Mouse (Mus musculus): ENCODE measurements around the gene Akap2. TPM values are rescaled to one million over a fixed set of nuclear protein-coding genes. Genes with fewer than 3 reads are reported as not detected.

The Akap2 gene
- polyA plus RNA-seq, 1 experiment: not detected

GRCm38 (mm10) chr4:57762424-57762823, 45.0 kb downstream of the Akap2 start:
- Histone ChIP-seq H3K27ac (ENCODE audit: insufficient read depth, low read depth, low read length) (no peak overlapping the region), H3K4me1 (ENCODE audit: control insufficient read depth, insufficient read depth, low read length) (peaks cover 13% of the 10 kb centered on the region), H3K4me3 (ENCODE audit: insufficient read depth, low read depth, low read length) (no peak overlapping the region)
- TF ChIP-seq CTCF (IDR thresholded peaks at IDR 0.05; ENCODE audit: insufficient read depth, low read depth, low read length): no peak
- TF ChIP-seq POLR2A (IDR thresholded peaks at IDR 0.05; ENCODE audit: insufficient read depth, low read depth, low read length): no peak
- 51% methylated on average over 7 of the region's 7 CpGs for WGBS

- Histone ChIP-seq H3K4me1 (ENCODE audit: control insufficient read depth, insufficient read depth, low read length) (peaks cover 6% of the 10 kb centered on the region; the same call in 1 of the 2 replicates), H3K27ac (ENCODE audit: insufficient read depth, low read depth, low read length) (no peak overlapping the region), H3K4me3 (ENCODE audit: insufficient read depth, low read depth, low read length) (no peak overlapping the region)
- no peak for TF ChIP-seq CTCF (IDR thresholded peaks at IDR 0.05; ENCODE audit: insufficient read depth, low read depth, low read length)
- no peak for TF ChIP-seq POLR2A (IDR thresholded peaks at IDR 0.05; ENCODE audit: insufficient read depth, low read depth, low read length)
- 37% methylated on average over 1 of the region's 1 CpGs for WGBS
Observed at GRCm38 (mm10) chr4:57764392-57764791, 46.9 kb downstream of the Akap2 start.

- H3K4me1 ChIP-seq (ENCODE audit: control insufficient read depth, insufficient read depth, low read length): peaks cover 6% of the 10 kb centered on the region; the same call in 1 of the 2 replicates
- H3K27ac ChIP-seq (ENCODE audit: insufficient read depth, low read depth, low read length): no peak overlapping the region
- no peak overlapping the region for H3K4me3 ChIP-seq (ENCODE audit: insufficient read depth, low read depth, low read length)
- 78% methylated on average over 1 of the region's 1 CpGs for WGBS
- TF ChIP-seq POLR2A (IDR thresholded peaks at IDR 0.05; ENCODE audit: insufficient read depth, low read depth, low read length): no peak
- no peak for TF ChIP-seq CTCF (IDR thresholded peaks at IDR 0.05; ENCODE audit: insufficient read depth, low read depth, low read length)
Observed at GRCm38 (mm10) chr4:57764926-57765325, 47.5 kb downstream of the Akap2 start.

GRCm38 (mm10) chr4:57765806-57766205, 48.3 kb downstream of the Akap2 start:
- no peak overlapping the region for H3K27ac ChIP-seq (ENCODE audit: insufficient read depth, low read depth, low read length)
- TF ChIP-seq CTCF (IDR thresholded peaks at IDR 0.05; ENCODE audit: insufficient read depth, low read depth, low read length) (no peak), POLR2A (IDR thresholded peaks at IDR 0.05; ENCODE audit: insufficient read depth, low read depth, low read length) (no peak)
- WGBS: 56% methylated on average over 4 of the region's 4 CpGs

GRCm38 (mm10) chr4:57769007-57769406, 51.5 kb downstream of the Akap2 start:
- no peak for TF ChIP-seq POLR2A (IDR thresholded peaks at IDR 0.05; ENCODE audit: insufficient read depth, low read depth, low read length)
- TF ChIP-seq CTCF (IDR thresholded peaks at IDR 0.05; ENCODE audit: insufficient read depth, low read depth, low read length): no peak
- WGBS: 91% methylated on average over 3 of the region's 3 CpGs
- no peak overlapping the region for H3K4me3 ChIP-seq (ENCODE audit: insufficient read depth, low read depth, low read length)
- H3K4me1 ChIP-seq (ENCODE audit: control insufficient read depth, insufficient read depth, low read length): peaks cover 8% of the 10 kb centered on the region
- no peak overlapping the region for H3K27ac ChIP-seq (ENCODE audit: insufficient read depth, low read depth, low read length)

More at GRCm38 (mm10) chr4:57765806-57766205, 48.3 kb downstream of the Akap2 start:
- Histone ChIP-seq H3K4me3 (ENCODE audit: insufficient read depth, low read depth, low read length) (no peak overlapping the region), H3K4me1 (ENCODE audit: control insufficient read depth, insufficient read depth, low read length) (peaks cover 8% of the 10 kb centered on the region)

- Histone ChIP-seq H3K4me1 (ENCODE audit: control insufficient read depth, insufficient read depth, low read length) (peaks cover 6% of the 10 kb centered on the region), H3K27ac (ENCODE audit: insufficient read depth, low read depth, low read length) (no peak overlapping the region), H3K4me3 (ENCODE audit: insufficient read depth, low read depth, low read length) (no peak overlapping the region)
- 85% methylated on average over 4 of the region's 4 CpGs for WGBS
- TF ChIP-seq POLR2A (IDR thresholded peaks at IDR 0.05; ENCODE audit: insufficient read depth, low read depth, low read length) (no peak), CTCF (IDR thresholded peaks at IDR 0.05; ENCODE audit: insufficient read depth, low read depth, low read length) (no peak)
Observed at GRCm38 (mm10) chr4:57770185-57770823, 52.8 kb downstream of the Akap2 start.

GRCm38 (mm10) chr4:57771558-57772219, 54.2 kb downstream of the Akap2 start:
- WGBS: 95% methylated on average over 2 of the region's 2 CpGs
- Histone ChIP-seq H3K4me1 (ENCODE audit: control insufficient read depth, insufficient read depth, low read length) (peaks cover 6% of the 10 kb centered on the region), H3K27ac (ENCODE audit: insufficient read depth, low read depth, low read length) (no peak overlapping the region), H3K4me3 (ENCODE audit: insufficient read depth, low read depth, low read length) (no peak overlapping the region)
- TF ChIP-seq CTCF (IDR thresholded peaks at IDR 0.05; ENCODE audit: insufficient read depth, low read depth, low read length) (no peak), POLR2A (IDR thresholded peaks at IDR 0.05; ENCODE audit: insufficient read depth, low read depth, low read length) (no peak)

GRCm38 (mm10) chr4:57772851-57773510, 55.5 kb downstream of the Akap2 start:
- TF ChIP-seq POLR2A (IDR thresholded peaks at IDR 0.05; ENCODE audit: insufficient read depth, low read depth, low read length): no peak
- TF ChIP-seq CTCF (IDR thresholded peaks at IDR 0.05; ENCODE audit: insufficient read depth, low read depth, low read length): no peak
- peaks cover 6% of the 10 kb centered on the region for H3K4me1 ChIP-seq (ENCODE audit: control insufficient read depth, insufficient read depth, low read length)
- no peak overlapping the region for H3K27ac ChIP-seq (ENCODE audit: insufficient read depth, low read depth, low read length)
- no peak overlapping the region for H3K4me3 ChIP-seq (ENCODE audit: insufficient read depth, low read depth, low read length)
- 39% methylated on average over 11 of the region's 11 CpGs for WGBS

GRCm38 (mm10) chr4:57774517-57774916, 57.1 kb downstream of the Akap2 start:
- TF ChIP-seq CTCF (IDR thresholded peaks at IDR 0.05; ENCODE audit: insufficient read depth, low read depth, low read length) (no peak), POLR2A (IDR thresholded peaks at IDR 0.05; ENCODE audit: insufficient read depth, low read depth, low read length) (no peak)
- no peak overlapping the region for H3K4me3 ChIP-seq (ENCODE audit: insufficient read depth, low read depth, low read length)
- WGBS: 79% methylated on average over 4 of the region's 4 CpGs
- peaks cover 6% of the 10 kb centered on the region for H3K4me1 ChIP-seq (ENCODE audit: control insufficient read depth, insufficient read depth, low read length)
- H3K27ac ChIP-seq (ENCODE audit: insufficient read depth, low read depth, low read length): no peak overlapping the region
